Mouse (Mus musculus) megakaryocyte, embryonic 14.5 days (primary cell): ENCODE measurements at regions not wholly inside any gene's neighbourhood (a gene's known extent, or its start where the extent isn't known, plus 50 kb on each side); places are given as distances from the start of the nearest gene placed in this dataset.

ENCODE experiments used
- FLI1 ChIP-seq: IDR thresholded peaks from 2 replicates; pipeline ENCODE4 v1.6.1; 2012; ENCODE audit warnings: low read length, inconsistent platforms, mixed read lengths
- GATA1 ChIP-seq: IDR thresholded peaks from 3 replicates; pipeline ENCODE4 v1.6.1; 2012; ENCODE audit warnings: mixed read lengths, low read length, inconsistent platforms, borderline replicate concordance

DNA sequence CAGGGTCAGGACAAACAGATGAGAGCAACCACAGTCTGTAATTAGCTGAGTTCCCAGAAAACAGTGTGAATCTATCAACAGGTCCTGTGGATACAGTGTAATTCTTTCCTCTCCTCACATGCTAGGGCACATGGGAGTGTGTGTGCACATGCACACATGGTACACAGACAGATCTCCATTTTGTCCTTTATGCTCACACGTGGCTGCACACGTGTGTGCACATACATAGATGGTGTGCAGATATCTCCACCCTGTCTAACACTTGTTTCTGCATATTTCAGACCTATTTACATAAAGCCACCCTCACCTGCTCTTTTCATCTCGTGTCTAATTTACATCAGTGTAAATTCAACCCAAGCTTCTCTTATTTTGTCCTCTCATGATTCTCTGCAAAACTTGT lies 245.0 kb upstream of the Cnr1 start:
- TF ChIP-seq FLI1 (no peak), GATA1 (no peak)
